Mouse (Mus musculus): ENCODE data around the gene Znrf4. TPM values are rescaled to one million over a fixed set of nuclear protein-coding genes. Genes with fewer than 3 reads are reported as not detected.

Znrf4 gene
- not detected in 2 replicates for polyA plus RNA-seq (2014; fragmentation: Nextera tagmentation; extraction: Ambion mirVana)

- peaks cover 75% of the 10 kb centered on the region for H3K27me3 ChIP-seq (replicated peaks; ENCODE audit: control insufficient read depth, insufficient read depth, low read length)
Measured at GRCm38 (mm10) chr17:56512310-56512709, at the start of gene Znrf4. Gene Znrf4, minus strand, starts transcription at chr17:56512431.

GRCm38 (mm10) chr17:56561866-56562265 lies 49.6 kb upstream of the Znrf4 start:
- Histone ChIP-seq H3K4me2 (no peak overlapping the region), H3K27ac (ENCODE audit: low read depth, low read length) (no peak overlapping the region), H3K4me3 (ENCODE audit: low read depth, low read length) (no peak overlapping the region), H3K27me3 (replicated peaks; ENCODE audit: control insufficient read depth, insufficient read depth, low read length) (no peaks in the 10 kb centered on the region), H3K9ac (ENCODE audit: low read depth, low read length) (no peak overlapping the region), H3K9me3 (ENCODE audit: control insufficient read depth, low read length) (no peaks in the 10 kb centered on the region), H3K36me3 (ENCODE audit: control insufficient read depth, insufficient read depth, low read length) (peaks cover 57% of the 10 kb centered on the region), H3K4me1 (replicated peaks; ENCODE audit: control insufficient read depth, insufficient read depth, low read length) (no peaks in the 10 kb centered on the region)
- DNase-seq (ENCODE audit: low spot score) = no peak
- ATAC-seq (replicated peaks; ENCODE audit: low FRiP score) = no peak
- WGBS = 93% methylated on average over 2 of the region's 2 CpGs

More at GRCm38 (mm10) chr17:56512310-56512709, at the start of gene Znrf4:
- Histone ChIP-seq H3K9me3 (ENCODE audit: control insufficient read depth, low read length) (peaks cover 3% of the 10 kb centered on the region; the same call in 1 of the 2 replicates), H3K4me1 (replicated peaks; ENCODE audit: control insufficient read depth, insufficient read depth, low read length) (peaks cover 6% of the 10 kb centered on the region), H3K9ac (ENCODE audit: low read depth, low read length) (no peak within 1 kb of the TSS), H3K27ac (ENCODE audit: low read depth, low read length) (no peak within 1 kb of the TSS), H3K4me3 (ENCODE audit: low read depth, low read length) (peak within 1 kb of the TSS; percentile 29), H3K4me2 (peak within 1 kb of the TSS; percentile 45), H3K36me3 (ENCODE audit: control insufficient read depth, insufficient read depth, low read length) (no peaks in the 10 kb centered on the region)
- no peak for ATAC-seq (replicated peaks; ENCODE audit: low FRiP score)
- DNase-seq (ENCODE audit: low spot score) = no peak
- WGBS = 57% methylated on average over 22 of the region's 22 CpGs

GRCm38 (mm10) chr17:56560131-56560530 lies 47.9 kb upstream of the Znrf4 start:
- H3K9me3 ChIP-seq (ENCODE audit: control insufficient read depth, low read length) = no peaks in the 10 kb centered on the region
- no peak overlapping the region for H3K9ac ChIP-seq (ENCODE audit: low read depth, low read length)
- WGBS = 57% methylated on average over 1 of the region's 1 CpGs
- peaks cover 39% of the 10 kb centered on the region for H3K36me3 ChIP-seq (ENCODE audit: control insufficient read depth, insufficient read depth, low read length)
- no peak overlapping the region for H3K4me2 ChIP-seq
- ATAC-seq (replicated peaks; ENCODE audit: low FRiP score) = no peak
- H3K27ac ChIP-seq (ENCODE audit: low read depth, low read length) = no peak overlapping the region
- DNase-seq (ENCODE audit: low spot score) = no peak
- H3K4me1 ChIP-seq (replicated peaks; ENCODE audit: control insufficient read depth, insufficient read depth, low read length) = no peaks in the 10 kb centered on the region
- H3K4me3 ChIP-seq (ENCODE audit: low read depth, low read length) = no peak overlapping the region
- H3K27me3 ChIP-seq (replicated peaks; ENCODE audit: control insufficient read depth, insufficient read depth, low read length) = no peaks in the 10 kb centered on the region

DNA sequence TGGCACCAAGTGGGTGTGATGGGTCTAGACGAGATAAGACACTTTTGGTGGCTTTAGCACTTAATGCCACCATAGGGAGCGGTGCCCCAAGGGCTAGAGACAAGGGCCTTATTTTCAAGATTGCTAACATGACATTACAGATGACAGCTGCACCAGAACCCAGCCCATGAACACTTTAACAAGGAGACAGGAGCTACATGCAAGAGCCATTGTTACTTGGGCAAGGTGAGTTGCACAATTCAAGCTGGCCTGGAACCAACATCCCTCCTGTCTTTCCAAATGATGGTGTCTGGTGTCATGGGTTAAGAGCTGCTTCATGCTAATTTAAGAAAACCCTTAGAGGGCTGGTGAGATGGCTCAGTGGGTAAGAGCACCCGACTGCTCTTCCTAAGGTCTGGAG lies 47.2 kb upstream of the Znrf4 start:
- H3K27ac ChIP-seq (ENCODE audit: low read depth, low read length) = no peak overlapping the region
- ATAC-seq (replicated peaks; ENCODE audit: low FRiP score) = no peak
- H3K9ac ChIP-seq (ENCODE audit: low read depth, low read length) = no peak overlapping the region
- peaks cover 32% of the 10 kb centered on the region for H3K36me3 ChIP-seq (ENCODE audit: control insufficient read depth, insufficient read depth, low read length)
- H3K9me3 ChIP-seq (ENCODE audit: control insufficient read depth, low read length) = no peaks in the 10 kb centered on the region
- no peaks in the 10 kb centered on the region for H3K4me1 ChIP-seq (replicated peaks; ENCODE audit: control insufficient read depth, insufficient read depth, low read length)
- WGBS = 72% methylated on average over 3 of the region's 3 CpGs
- H3K4me2 ChIP-seq = no peak overlapping the region
- no peak overlapping the region for H3K4me3 ChIP-seq (ENCODE audit: low read depth, low read length)
- no peaks in the 10 kb centered on the region for H3K27me3 ChIP-seq (replicated peaks; ENCODE audit: control insufficient read depth, insufficient read depth, low read length)
- DNase-seq (ENCODE audit: low spot score) = no peak

DNA sequence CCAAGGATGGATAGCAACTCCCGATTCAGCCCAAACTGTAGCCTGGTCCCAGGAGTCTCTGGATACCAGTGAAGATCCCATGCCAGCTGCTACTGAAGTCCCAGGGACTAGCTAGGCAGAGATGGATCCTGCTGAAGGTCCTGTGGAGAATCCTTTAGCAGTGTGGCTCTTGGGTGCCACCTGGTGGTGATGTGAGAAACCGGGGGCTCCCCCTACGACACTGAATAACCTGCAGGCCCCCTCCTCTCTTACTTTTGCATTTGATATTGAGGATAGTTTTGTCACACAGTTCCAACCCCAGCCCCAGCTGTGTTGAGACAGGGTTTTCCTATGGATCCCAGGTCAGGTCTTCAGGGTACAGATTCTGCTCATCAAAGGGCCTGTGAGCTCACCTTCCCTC lies 46.2 kb upstream of the Znrf4 start:
- H3K27ac ChIP-seq (ENCODE audit: low read depth, low read length) = no peak overlapping the region
- no peaks in the 10 kb centered on the region for H3K9me3 ChIP-seq (ENCODE audit: control insufficient read depth, low read length)
- H3K9ac ChIP-seq (ENCODE audit: low read depth, low read length) = no peak overlapping the region
- DNase-seq (ENCODE audit: low spot score) = peak; percentile 64
- H3K36me3 ChIP-seq (ENCODE audit: control insufficient read depth, insufficient read depth, low read length) = peaks cover 23% of the 10 kb centered on the region
- H3K4me2 ChIP-seq = no peak overlapping the region
- 16% methylated on average over 3 of the region's 3 CpGs for WGBS
- H3K4me1 ChIP-seq (replicated peaks; ENCODE audit: control insufficient read depth, insufficient read depth, low read length) = no peaks in the 10 kb centered on the region; the same call in 1 of the 2 replicates
- no peaks in the 10 kb centered on the region for H3K27me3 ChIP-seq (replicated peaks; ENCODE audit: control insufficient read depth, insufficient read depth, low read length)
- no peak overlapping the region for H3K4me3 ChIP-seq (ENCODE audit: low read depth, low read length)
- peak; percentile 40 for ATAC-seq (replicated peaks; ENCODE audit: low FRiP score)

- no peak within 1 kb of the TSS for H3K4me3 ChIP-seq (ENCODE audit: low read depth, low read length)
- DNase-seq (ENCODE audit: low spot score) = no peak
- H3K27me3 ChIP-seq (replicated peaks; ENCODE audit: control insufficient read depth, insufficient read depth, low read length) = no peaks in the 10 kb centered on the region
- no peaks in the 10 kb centered on the region; the same call in 1 of the 2 replicates for H3K4me1 ChIP-seq (replicated peaks; ENCODE audit: control insufficient read depth, insufficient read depth, low read length)
- 71% methylated on average over 20 of the region's 20 CpGs for WGBS
- 0 out of 2 replicates have a peak, but pooled peaks have one; percentile 28 for ATAC-seq (replicated peaks; ENCODE audit: low FRiP score)
- H3K9ac ChIP-seq (ENCODE audit: low read depth, low read length) = no peak within 1 kb of the TSS
- no peaks in the 10 kb centered on the region for H3K9me3 ChIP-seq (ENCODE audit: control insufficient read depth, low read length)
- no peak within 1 kb of the TSS for H3K27ac ChIP-seq (ENCODE audit: low read depth, low read length)
- no peak within 1 kb of the TSS for H3K4me2 ChIP-seq
- no peaks in the 10 kb centered on the region for H3K36me3 ChIP-seq (ENCODE audit: control insufficient read depth, insufficient read depth, low read length)
Measured at GRCm38 (mm10) chr17:56554122-56554551, 41.9 kb upstream of the Znrf4 start, which contains the start of gene Gm20219. Gene Gm20219, minus strand, starts transcription at chr17:56554387.

DNA sequence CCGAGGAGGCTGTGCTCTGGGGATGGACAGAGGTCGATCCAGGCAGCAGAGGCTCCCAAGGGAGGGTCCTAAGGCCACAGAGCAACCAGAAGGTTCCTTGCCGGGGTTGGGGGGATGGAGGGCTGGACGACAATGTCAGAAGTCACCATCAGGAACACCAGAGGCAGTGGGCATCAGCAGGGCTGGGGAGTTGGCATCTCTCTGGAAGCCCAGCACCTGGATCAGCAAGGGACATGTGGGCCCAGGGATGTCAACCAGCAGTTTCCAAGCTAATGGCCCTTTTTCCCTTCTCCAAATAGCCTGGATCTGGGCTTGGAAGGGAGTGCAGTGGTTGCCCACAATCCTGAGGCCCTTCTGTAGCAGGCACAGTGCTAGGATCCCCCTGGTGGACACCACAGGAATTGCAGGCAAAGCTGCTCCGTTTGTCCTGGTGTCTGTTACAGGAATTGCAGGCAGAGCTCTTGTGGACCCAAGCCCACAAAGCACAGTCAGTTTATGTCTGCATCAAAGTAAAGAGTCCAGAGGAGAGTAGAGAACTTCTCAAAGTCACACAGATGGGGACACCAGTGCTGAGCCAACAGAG lies 40.6 kb upstream of the Znrf4 start:
- Histone ChIP-seq H3K4me3 (ENCODE audit: low read depth, low read length) (no peak overlapping the region), H3K9ac (ENCODE audit: low read depth, low read length) (no peak overlapping the region), H3K4me1 (replicated peaks; ENCODE audit: control insufficient read depth, insufficient read depth, low read length) (no peaks in the 10 kb centered on the region; the same call in 1 of the 2 replicates), H3K27me3 (replicated peaks; ENCODE audit: control insufficient read depth, insufficient read depth, low read length) (no peaks in the 10 kb centered on the region), H3K36me3 (ENCODE audit: control insufficient read depth, insufficient read depth, low read length) (no peaks in the 10 kb centered on the region), H3K9me3 (ENCODE audit: control insufficient read depth, low read length) (no peaks in the 10 kb centered on the region), H3K4me2 (no peak overlapping the region), H3K27ac (ENCODE audit: low read depth, low read length) (no peak overlapping the region)
- DNase-seq (ENCODE audit: low spot score) = peak; percentile 69
- WGBS = 50% methylated on average over 5 of the region's 5 CpGs
- ATAC-seq (replicated peaks; ENCODE audit: low FRiP score) = peak; percentile 45; the same call in 1 of the 2 replicates

GRCm38 (mm10) chr17:56551841-56552581 lies 39.8 kb upstream of the Znrf4 start:
- H3K4me2 ChIP-seq = no peak overlapping the region
- no peak overlapping the region for H3K27ac ChIP-seq (ENCODE audit: low read depth, low read length)
- no peaks in the 10 kb centered on the region for H3K36me3 ChIP-seq (ENCODE audit: control insufficient read depth, insufficient read depth, low read length)
- H3K4me1 ChIP-seq (replicated peaks; ENCODE audit: control insufficient read depth, insufficient read depth, low read length) = no peaks in the 10 kb centered on the region; the same call in 1 of the 2 replicates
- H3K27me3 ChIP-seq (replicated peaks; ENCODE audit: control insufficient read depth, insufficient read depth, low read length) = no peaks in the 10 kb centered on the region
- no peaks in the 10 kb centered on the region for H3K9me3 ChIP-seq (ENCODE audit: control insufficient read depth, low read length)
- no peak overlapping the region for H3K9ac ChIP-seq (ENCODE audit: low read depth, low read length)
- WGBS = 76% methylated on average over 6 of the region's 6 CpGs
- DNase-seq (ENCODE audit: low spot score) (no peak), ATAC-seq (replicated peaks; ENCODE audit: low FRiP score) (no peak)
- H3K4me3 ChIP-seq (ENCODE audit: low read depth, low read length) = no peak overlapping the region

Measured in liver, embryonic 11.5 days (tissue).